Comparison of ENCODE assay signal across 29 mouse cellular contexts in genomic region chr5:92352716-92353115, GRCm38 (mm10). TPM values are rescaled to one million over a fixed set of nuclear protein-coding genes. Genes with fewer than 3 reads are reported as not detected.
DNase-seq lines count a peak whose midpoint lies in the region; ATAC-seq and TF ChIP-seq lines count a peak whose summit lies in the region.
"Not testable (repeated sequence)": the region's sequence is repeated elsewhere in the genome, so short reads cannot be mapped to it uniquely, and the experiment has no call there.
"Had no signal": no experiment of that assay in that cellular context is flagged by ENCODE, and none has a peak within 500 bp of the region (broad histone marks: within the 10 kb centered on the region; RNA-seq: fewer than 3 reads in every experiment).

No protein-coding gene starts in this region.

- peak overlapping the region; percentile 60 for H3K4me2 ChIP-seq in heart, embryonic 11.5 days
- H3K4me2 ChIP-seq in heart, embryonic 16.5 days (ENCODE audit: low read depth, low read length), result peak overlapping the region; percentile 58
- peak overlapping the region; percentile 57 for H3K4me2 ChIP-seq in liver, embryonic 12.5 days
- H3K4me2 ChIP-seq in liver, postnatal 0 days (ENCODE audit: low read depth, low read length), result peak overlapping the region; percentile 66

- WGBS in heart, embryonic 11.5 days (ENCODE audit: insufficient replicate concordance), result 31% methylated on average over 4 of the region's 4 CpGs
- 28% methylated on average over 4 of the region's 4 CpGs for WGBS in heart, embryonic 16.5 days
- WGBS in liver, embryonic 12.5 days (ENCODE audit: insufficient replicate concordance), result 65% methylated on average over 4 of the region's 4 CpGs
- WGBS in liver, postnatal 0 days (ENCODE audit: insufficient replicate concordance), result 64% methylated on average over 4 of the region's 4 CpGs
- WGBS in small intestine, adult 2 months, result 74% methylated on average over 4 of the region's 4 CpGs

- H3K4me3 ChIP-seq in heart, embryonic 11.5 days (ENCODE audit: low read depth, low read length); liver, embryonic 12.5 days; small intestine, adult 2 months (ENCODE audit: low read depth, low read length): not testable (repeated sequence)
- H3K4me3 ChIP-seq in heart, embryonic 16.5 days (ENCODE audit: low read length), result peak overlapping the region; percentile 59
- peak overlapping the region; percentile 54 for H3K4me3 ChIP-seq in liver, postnatal 0 days (ENCODE audit: low read depth, low read length)

- not testable (repeated sequence) for TF ChIP-seq POLR2A in small intestine, adult 2 months (IDR thresholded peaks at IDR 0.05; ENCODE audit: low read depth, low read length)

- not testable (repeated sequence) for H3K4me1 ChIP-seq in heart, embryonic 11.5 days (ENCODE audit: control insufficient read depth, insufficient read depth, low read length)
- peaks cover 16% of the 10 kb centered on the region for H3K4me1 ChIP-seq in heart, embryonic 16.5 days (ENCODE audit: control insufficient read depth, insufficient read depth, low read length)
- H3K4me1 ChIP-seq in liver, embryonic 12.5 days, result peaks cover 21% of the 10 kb centered on the region
- H3K4me1 ChIP-seq in liver, postnatal 0 days (ENCODE audit: insufficient read depth), result peaks cover 19% of the 10 kb centered on the region
- H3K4me1 ChIP-seq in small intestine, adult 2 months (ENCODE audit: control insufficient read depth, insufficient read depth, insufficient read length, low read length), result peaks cover 20% of the 10 kb centered on the region

- H3K36me3 ChIP-seq in heart, embryonic 11.5 days (ENCODE audit: control insufficient read depth, insufficient read depth, low read length); heart, embryonic 16.5 days (ENCODE audit: control insufficient read depth, insufficient read depth); liver, embryonic 12.5 days; liver, postnatal 0 days (replicated peaks; ENCODE audit: insufficient read depth, low read length); small intestine, adult 2 months (ENCODE audit: control insufficient read depth, insufficient read depth, low read length): not testable (repeated sequence)

- DNase-seq in Muller cell, postnatal 12 days (ENCODE audit: inconsistent ontology term), result peak; percentile 20
- DNase-seq in adrenal gland, postnatal 14 days, result peak; percentile 44
- DNase-seq in liver, postnatal 0 days, result not testable (repeated sequence)

- H3K27me3 ChIP-seq in heart, embryonic 11.5 days (ENCODE audit: control insufficient read depth, insufficient read depth, low read length); heart, embryonic 16.5 days (ENCODE audit: control insufficient read depth, insufficient read depth, low read length); liver, postnatal 0 days (ENCODE audit: insufficient read depth, low read length); small intestine, adult 2 months (ENCODE audit: control insufficient read depth, insufficient read depth, low read length): not testable (repeated sequence)
- H3K27me3 ChIP-seq in liver, embryonic 12.5 days (replicated peaks), result peaks cover 12% of the 10 kb centered on the region

- ATAC-seq in heart, embryonic 11.5 days (replicated peaks; ENCODE audit: insufficient number of reproducible peaks, low FRiP score, low TSS enrichment); liver, embryonic 12.5 days; liver, postnatal 0 days: not testable (repeated sequence)
- peak; percentile 8; the same call in 1 of the 2 replicates for ATAC-seq in heart, embryonic 16.5 days (replicated peaks; ENCODE audit: extremely low read depth, insufficient read depth, low FRiP score)

- not testable (repeated sequence) for TF ChIP-seq CTCF in liver, postnatal 0 days (IDR thresholded peaks at IDR 0.05; ENCODE audit: low read depth); small intestine, adult 2 months (IDR thresholded peaks at IDR 0.05; ENCODE audit: extremely low read depth, insufficient read length, insufficient replicate concordance, low read depth, low read length)

- H3K9me3 ChIP-seq in heart, embryonic 11.5 days (replicated peaks; ENCODE audit: control insufficient read depth, low read length); heart, embryonic 16.5 days (replicated peaks; ENCODE audit: control insufficient read depth, low read length); liver, embryonic 12.5 days (replicated peaks); liver, postnatal 0 days (ENCODE audit: low read length): not testable (repeated sequence)

- not testable (repeated sequence) for TF ChIP-seq EP300 in liver, postnatal 0 days (IDR thresholded peaks at IDR 0.05; ENCODE audit: low read depth)

- peak overlapping the region; percentile 82 for H3K27ac ChIP-seq in heart, embryonic 11.5 days (ENCODE audit: low read depth, low read length)
- H3K27ac ChIP-seq in heart, embryonic 16.5 days (ENCODE audit: low read length), result peak overlapping the region; percentile 76
- H3K27ac ChIP-seq in liver, embryonic 12.5 days, result not testable (repeated sequence)
- H3K27ac ChIP-seq in liver, postnatal 0 days (ENCODE audit: low read depth), result peak overlapping the region; percentile 83
- H3K27ac ChIP-seq in small intestine, adult 2 months (ENCODE audit: insufficient read depth, low read depth, low read length), result peak overlapping the region; percentile 38

- peak overlapping the region; percentile 46; the same call in 1 of the 2 replicates for H3K9ac ChIP-seq in heart, embryonic 11.5 days (ENCODE audit: low read depth, low read length)
- H3K9ac ChIP-seq in heart, embryonic 16.5 days (ENCODE audit: low read length), result peak overlapping the region; percentile 72
- H3K9ac ChIP-seq in liver, embryonic 12.5 days; liver, postnatal 0 days (replicated peaks): not testable (repeated sequence)

RNA-seq across cellular contexts. Expression of gene Cxcl10, which starts 4.0 kb away (rescaled TPM):
- total RNA-seq in adrenal gland, postnatal 14 days (2021), result 0.52 and 3.2 TPM in 2 replicates
- 0.72 TPM in 1 of 2 replicates, not detected in the other for polyA plus RNA-seq in heart, embryonic 11.5 days (2014; fragmentation: Nextera tagmentation; extraction: Ambion mirVana)
- polyA plus RNA-seq in heart, embryonic 16.5 days (2015; fragmentation: Nextera tagmentation; extraction: Ambion mirVana), result 5.5 and 16.5 TPM in 2 replicates
- 6.6 and 6.7 TPM in 2 replicates for polyA plus RNA-seq in liver, embryonic 12.5 days (2016; fragmentation: Nextera tagmentation; extraction: Ambion mirVana)
- polyA plus RNA-seq in liver, postnatal 0 days (2015; fragmentation: Nextera tagmentation; extraction: Ambion mirVana), result 7.5 and 8.0 TPM in 2 replicates
- 5.0 and 9.6 TPM in 2 replicates for polyA plus RNA-seq in small intestine, adult 2 months (2012; rRNA removed)
- total RNA-seq: heart, postnatal 25 days; layer of hippocampus, adult 2 months; layer of hippocampus, postnatal 14 days; left cerebral cortex, adult 2 months; left cerebral cortex, postnatal 25 days had no signal
- polyA plus RNA-seq: erythroblast, embryonic 14.5 days; forebrain, embryonic 16.5 days; neural tube, embryonic 11.5 days had no signal

RNA-seq across cellular contexts. Expression of gene Art3, which starts 21.1 kb away (rescaled TPM):
- 91.5 and 131 TPM in 2 replicates for total RNA-seq in adrenal gland, postnatal 14 days (2021)
- polyA plus RNA-seq in heart, embryonic 11.5 days (2014; fragmentation: Nextera tagmentation; extraction: Ambion mirVana), result 37.0 and 37.6 TPM in 2 replicates
- 71.8 and 92.4 TPM in 2 replicates for polyA plus RNA-seq in heart, embryonic 16.5 days (2015; fragmentation: Nextera tagmentation; extraction: Ambion mirVana)
- 0.78 and 1.0 TPM in 2 replicates for polyA plus RNA-seq in liver, embryonic 12.5 days (2016; fragmentation: Nextera tagmentation; extraction: Ambion mirVana)
- 2.3 and 4.0 TPM in 2 replicates for polyA plus RNA-seq in liver, postnatal 0 days (2015; fragmentation: Nextera tagmentation; extraction: Ambion mirVana)
- 1.1 and 1.9 TPM in 2 replicates for polyA plus RNA-seq in small intestine, adult 2 months (2012; rRNA removed)
- total RNA-seq: common myeloid progenitor, adult 5-6 weeks; neutrophil, adult 5-6 weeks had no signal
- polyA plus RNA-seq: erythroblast, embryonic 14.5 days had no signal

RNA-seq across cellular contexts. Expression of gene Cxcl9, which starts 24.8 kb away (rescaled TPM):
- total RNA-seq in adrenal gland, postnatal 14 days (2021), result 1.0 and 2.1 TPM in 2 replicates
- not detected in 2 replicates for polyA plus RNA-seq in heart, embryonic 11.5 days (2014; fragmentation: Nextera tagmentation; extraction: Ambion mirVana)
- polyA plus RNA-seq in heart, embryonic 16.5 days (2015; fragmentation: Nextera tagmentation; extraction: Ambion mirVana), result 0.21 and 0.37 TPM in 2 replicates
- not detected in 2 replicates for polyA plus RNA-seq in liver, embryonic 12.5 days (2016; fragmentation: Nextera tagmentation; extraction: Ambion mirVana)
- polyA plus RNA-seq in liver, postnatal 0 days (2015; fragmentation: Nextera tagmentation; extraction: Ambion mirVana), result 0.20 and 0.35 TPM in 2 replicates
- polyA plus RNA-seq in small intestine, adult 2 months (2012; rRNA removed), result 1.8 and 7.9 TPM in 2 replicates
- total RNA-seq: CH12.LX; ES-E14; layer of hippocampus, adult 2 months; layer of hippocampus, postnatal 14 days; left cerebral cortex, adult 2 months; left cerebral cortex, postnatal 25 days had no signal
- polyA plus RNA-seq: C2C12; embryonic facial prominence, embryonic 13.5 days; erythroblast, embryonic 14.5 days; forebrain, embryonic 11.5 days; forebrain, embryonic 16.5 days; hindbrain, embryonic 11.5 days; hindbrain, embryonic 16.5 days; intestine, embryonic 14.5 days; kidney, embryonic 16.5 days; limb, embryonic 12.5 days; lung, postnatal 0 days; midbrain, embryonic 15.5 days; neural tube, embryonic 11.5 days had no signal

RNA-seq across cellular contexts. Expression of gene Sdad1, which starts 42.4 kb away (rescaled TPM):
- total RNA-seq in adrenal gland, postnatal 14 days (2021), result 30.5 and 42.2 TPM in 2 replicates
- 24.7 and 30.5 TPM in 2 replicates for polyA plus RNA-seq in heart, embryonic 11.5 days (2014; fragmentation: Nextera tagmentation; extraction: Ambion mirVana)
- polyA plus RNA-seq in heart, embryonic 16.5 days (2015; fragmentation: Nextera tagmentation; extraction: Ambion mirVana), result 22.0 and 22.2 TPM in 2 replicates
- polyA plus RNA-seq in liver, embryonic 12.5 days (2016; fragmentation: Nextera tagmentation; extraction: Ambion mirVana), result 35.1 and 36.3 TPM in 2 replicates
- polyA plus RNA-seq in liver, postnatal 0 days (2015; fragmentation: Nextera tagmentation; extraction: Ambion mirVana), result 13.1 and 13.4 TPM in 2 replicates
- 2.4 and 4.2 TPM in 2 replicates for polyA plus RNA-seq in small intestine, adult 2 months (2012; rRNA removed)
